Mouse (Mus musculus) bone marrow, adult 2 months (tissue): ENCODE data around the gene Fam207a.

Experiments
- CTCF ChIP-seq: fragments of 200-500 bp; IDR thresholded peaks from 2 replicates; pipeline ENCODE4 v1.5.1; 2011; ENCODE audit warnings: low read length, control low read depth; ENCODE audit not compliant: control insufficient read depth, insufficient read depth
- POLR2A ChIP-seq: fragments of 200-500 bp; IDR thresholded peaks from 2 replicates; pipeline ENCODE4 v1.6.1; 2011; ENCODE audit warnings: low read depth, mild to moderate bottlenecking, control low read depth, low read length, borderline replicate concordance; ENCODE audit not compliant: control insufficient read depth

- TF ChIP-seq CTCF (no peak), POLR2A (no peak)
These were observed 11.4 kb downstream of the Fam207a start for GRCm38 (mm10) chr10:77504143-77504542.
